Mouse (Mus musculus): ENCODE measurements around the gene Tex33. TPM values are rescaled to one million over a fixed set of nuclear protein-coding genes. Genes with fewer than 3 reads are reported as not detected.
A peak's percentile ranks its signal among the peaks of the same experiment; 100 is the strongest.

Tex33 gene
- polyA plus RNA-seq, 2 experiments = not detected

- peak; percentile 66 for ATAC-seq (ENCODE audit: low FRiP score, low read depth)
- Histone ChIP-seq H3K9ac (ENCODE audit: low read depth, low read length, severe bottlenecking) (peak within 1 kb of the TSS; percentile 74), H3K27ac (replicated peaks; ENCODE audit: low read depth, low read length) (peak within 1 kb of the TSS; percentile 89), H3K4me2 (replicated peaks; ENCODE audit: low read depth, low read length, severe bottlenecking) (peak within 1 kb of the TSS; percentile 97), H3K4me1 (ENCODE audit: control insufficient read depth, insufficient read depth, low read length) (peaks cover 25% of the 10 kb centered on the region), H3K27me3 (ENCODE audit: control insufficient read depth, insufficient read depth, low read length) (peaks cover 23% of the 10 kb centered on the region), H3K4me3 (replicated peaks; ENCODE audit: low read length) (peak within 1 kb of the TSS; percentile 72), H3K9me3 (ENCODE audit: control insufficient read depth, low read length) (no peaks in the 10 kb centered on the region), H3K36me3 (ENCODE audit: control insufficient read depth, insufficient read depth, low read length) (no peaks in the 10 kb centered on the region)
- TF ChIP-seq POLR2A (IDR thresholded peaks at IDR 0.05; ENCODE audit: borderline replicate concordance, extremely low read depth, insufficient read depth, insufficient read length) = no peak
- WGBS = 2% methylated on average over 32 of the region's 34 CpGs
- DNase-seq (ENCODE audit: low spot score) = peak; percentile 87
Observed at GRCm38 (mm10) chr15:78405517-78406211, 10.0 kb upstream of the Tex33 start, which contains the start of gene Tst. TSS of gene Tst (minus strand) at chr15:78405907.

- H3K4me1 ChIP-seq (ENCODE audit: control insufficient read depth, insufficient read depth, low read length) = peaks cover 24% of the 10 kb centered on the region
- WGBS = 55% methylated on average over 11 of the region's 11 CpGs
- no peaks in the 10 kb centered on the region for H3K9me3 ChIP-seq (ENCODE audit: control insufficient read depth, low read length)
- H3K36me3 ChIP-seq (ENCODE audit: control insufficient read depth, insufficient read depth, low read length) = no peaks in the 10 kb centered on the region
- H3K27me3 ChIP-seq (ENCODE audit: control insufficient read depth, insufficient read depth, low read length) = peaks cover 17% of the 10 kb centered on the region
- H3K9ac ChIP-seq (ENCODE audit: low read depth, low read length, severe bottlenecking) = no peak overlapping the region
- TF ChIP-seq POLR2A (IDR thresholded peaks at IDR 0.05; ENCODE audit: borderline replicate concordance, extremely low read depth, insufficient read depth, insufficient read length) = no peak
- no peak for ATAC-seq (ENCODE audit: low FRiP score, low read depth)
- H3K4me3 ChIP-seq (replicated peaks; ENCODE audit: low read length) = peak overlapping the region; percentile 72
- H3K27ac ChIP-seq (replicated peaks; ENCODE audit: low read depth, low read length) = no peak overlapping the region
- DNase-seq (ENCODE audit: low spot score) = no peak
- H3K4me2 ChIP-seq (replicated peaks; ENCODE audit: low read depth, low read length, severe bottlenecking) = peak overlapping the region; percentile 97
Observed at GRCm38 (mm10) chr15:78405098-78405497, 9.4 kb upstream of the Tex33 start.

- DNase-seq (ENCODE audit: low spot score) (no peak), ATAC-seq (ENCODE audit: low FRiP score, low read depth) (no peak)
- 59% methylated on average over 1 of the region's 1 CpGs for WGBS
- H3K9ac ChIP-seq (ENCODE audit: low read depth, low read length, severe bottlenecking) = peak overlapping the region; percentile 12; the same call in 1 of the 2 replicates
- no peak overlapping the region for H3K27ac ChIP-seq (replicated peaks; ENCODE audit: low read depth, low read length)
- H3K4me3 ChIP-seq (replicated peaks; ENCODE audit: low read length) = no peak overlapping the region
- TF ChIP-seq POLR2A (IDR thresholded peaks at IDR 0.05; ENCODE audit: borderline replicate concordance, extremely low read depth, insufficient read depth, insufficient read length) = no peak
- H3K4me2 ChIP-seq (replicated peaks; ENCODE audit: low read depth, low read length, severe bottlenecking) = no peak overlapping the region
- peaks cover 19% of the 10 kb centered on the region for H3K4me1 ChIP-seq (ENCODE audit: control insufficient read depth, insufficient read depth, low read length)
- no peaks in the 10 kb centered on the region for H3K9me3 ChIP-seq (ENCODE audit: control insufficient read depth, low read length)
- H3K27me3 ChIP-seq (ENCODE audit: control insufficient read depth, insufficient read depth, low read length) = peaks cover 5% of the 10 kb centered on the region
- no peaks in the 10 kb centered on the region for H3K36me3 ChIP-seq (ENCODE audit: control insufficient read depth, insufficient read depth, low read length)
Observed at GRCm38 (mm10) chr15:78403896-78404295, 8.2 kb upstream of the Tex33 start.

GRCm38 (mm10) chr15:78403301-78403741 lies 7.6 kb upstream of the Tex33 start:
- no peak for TF ChIP-seq POLR2A (IDR thresholded peaks at IDR 0.05; ENCODE audit: borderline replicate concordance, extremely low read depth, insufficient read depth, insufficient read length)
- no peaks in the 10 kb centered on the region; the same call in 1 of the 2 replicates for H3K27me3 ChIP-seq (ENCODE audit: control insufficient read depth, insufficient read depth, low read length)
- no peak overlapping the region for H3K4me2 ChIP-seq (replicated peaks; ENCODE audit: low read depth, low read length, severe bottlenecking)
- DNase-seq (ENCODE audit: low spot score) (no peak), ATAC-seq (ENCODE audit: low FRiP score, low read depth) (no peak)
- no peaks in the 10 kb centered on the region for H3K36me3 ChIP-seq (ENCODE audit: control insufficient read depth, insufficient read depth, low read length)
- 46% methylated on average over 3 of the region's 3 CpGs for WGBS
- no peak overlapping the region for H3K27ac ChIP-seq (replicated peaks; ENCODE audit: low read depth, low read length)
- H3K9ac ChIP-seq (ENCODE audit: low read depth, low read length, severe bottlenecking) = no peak overlapping the region
- peaks cover 19% of the 10 kb centered on the region for H3K4me1 ChIP-seq (ENCODE audit: control insufficient read depth, insufficient read depth, low read length)
- no peaks in the 10 kb centered on the region for H3K9me3 ChIP-seq (ENCODE audit: control insufficient read depth, low read length)
- H3K4me3 ChIP-seq (replicated peaks; ENCODE audit: low read length) = no peak overlapping the region

- no peak overlapping the region for H3K4me2 ChIP-seq (replicated peaks; ENCODE audit: low read depth, low read length, severe bottlenecking)
- no peaks in the 10 kb centered on the region for H3K9me3 ChIP-seq (ENCODE audit: control insufficient read depth, low read length)
- H3K36me3 ChIP-seq (ENCODE audit: control insufficient read depth, insufficient read depth, low read length) = no peaks in the 10 kb centered on the region
Observed at GRCm38 (mm10) chr15:78402423-78402822, 6.7 kb upstream of the Tex33 start.

More at GRCm38 (mm10) chr15:78402423-78402822, 6.7 kb upstream of the Tex33 start:
- ATAC-seq (ENCODE audit: low FRiP score, low read depth) = no peak
- H3K4me3 ChIP-seq (replicated peaks; ENCODE audit: low read length) = no peak overlapping the region
- no peaks in the 10 kb centered on the region for H3K27me3 ChIP-seq (ENCODE audit: control insufficient read depth, insufficient read depth, low read length)
- TF ChIP-seq POLR2A (IDR thresholded peaks at IDR 0.05; ENCODE audit: borderline replicate concordance, extremely low read depth, insufficient read depth, insufficient read length) = no peak
- H3K9ac ChIP-seq (ENCODE audit: low read depth, low read length, severe bottlenecking) = no peak overlapping the region
- H3K4me1 ChIP-seq (ENCODE audit: control insufficient read depth, insufficient read depth, low read length) = peaks cover 19% of the 10 kb centered on the region
- no peak for DNase-seq (ENCODE audit: low spot score)
- H3K27ac ChIP-seq (replicated peaks; ENCODE audit: low read depth, low read length) = no peak overlapping the region
- 74% methylated on average over 7 of the region's 7 CpGs for WGBS
